8 mouse cellular contexts compared by ENCODE assay signal in genomic region chr14:103099238-103099933, GRCm38 (mm10). TPM values are rescaled to one million over a fixed set of nuclear protein-coding genes. Genes with fewer than 3 reads are reported as not detected.
DNase-seq lines count a peak whose midpoint lies in the region; ATAC-seq and TF ChIP-seq lines count a peak whose summit lies in the region.

Gene Fbxl3 (minus strand): TSS chr14:103099566.

- no peaks in the 10 kb centered on the region for H3K9me3 ChIP-seq in hindbrain, embryonic 13.5 days

- H3K36me3 ChIP-seq in hindbrain, embryonic 13.5 days: peaks cover 6% of the 10 kb centered on the region

- DNase-seq in Patski (ENCODE audit: low read depth, low spot score): peak; percentile 85
- DNase-seq in cerebellum, postnatal 14 days: peak; percentile 88 to 91
- DNase-seq in frontal cortex, postnatal 14 days (ENCODE audit: low spot score in 2 of 2): peak; percentile 67 to 71
- DNase-seq in layer of hippocampus, postnatal 25 days (ENCODE audit: extremely low spot score in 1 of 2, low spot score in 1 of 2): peak; percentile 66 to 83
- DNase-seq in lung, postnatal 25 days (ENCODE audit: low spot score): peak; percentile 97
- peak; percentile 89 for DNase-seq in retina, embryonic 14.5 days (ENCODE audit: low spot score)
- peak; percentile 88 for DNase-seq in thymus, postnatal 4 days

- CTCF ChIA-PET in Patski (lab: Charles Lee): no interaction called here

- H3K4me2 ChIP-seq in hindbrain, embryonic 13.5 days: peak within 1 kb of the TSS; percentile 69

- no peaks in the 10 kb centered on the region for H3K27me3 ChIP-seq in Patski
- H3K27me3 ChIP-seq in hindbrain, embryonic 13.5 days: no peaks in the 10 kb centered on the region

- under 1% methylated on average over 88 of the region's 88 CpGs for WGBS in hindbrain, embryonic 13.5 days

- peaks cover 29% of the 10 kb centered on the region for H3K4me1 ChIP-seq in hindbrain, embryonic 13.5 days (replicated peaks)

- ATAC-seq in Patski: peak; percentile 87
- peak; percentile 85 for ATAC-seq in hindbrain, embryonic 13.5 days (ENCODE audit: low FRiP score)

- POLR2A ChIA-PET in Patski (lab: Charles Lee): no interaction called here

- no peak for TF ChIP-seq CTCF in Patski (IDR thresholded peaks at IDR 0.05)

- peak within 1 kb of the TSS; percentile 98 for H3K9ac ChIP-seq in hindbrain, embryonic 13.5 days

- in situ Hi-C loops in Patski (cut with MboI; ENCODE audit: low pct_unique_long_range_greater_than_20kb): loop anchor here (25.0 kb wide), 1 partner anchor 413 kb away; the partner anchor contains the start of gene Scel

- peak within 1 kb of the TSS; percentile 99 for H3K27ac ChIP-seq in hindbrain, embryonic 13.5 days

- peak within 1 kb of the TSS; percentile 84 for H3K4me3 ChIP-seq in hindbrain, embryonic 13.5 days

RNA-seq across cellular contexts. Expression of gene Fbxl3, which starts in this region (rescaled TPM):
- polyA plus RNA-seq in Patski (2021): 59.6 TPM
- polyA plus RNA-seq in hindbrain, embryonic 13.5 days (2015; fragmentation: Nextera tagmentation; extraction: Ambion mirVana): 22.4 and 23.8 TPM in 2 replicates
- 10 to 100 TPM; 87.7 to 93.2 TPM for total RNA-seq in layer of hippocampus, postnatal 25 days (2021)

Comparison
In these comparisons a context has a peak if more than half of its experiments do, and no peak if none do; other contexts are left out.
1. Peak in every context shown above with its lines: DNase-seq, ATAC-seq, H3K4me3 ChIP-seq and H3K27ac ChIP-seq.